Mouse (Mus musculus): ENCODE measurements around the gene Spata9.

DNA sequence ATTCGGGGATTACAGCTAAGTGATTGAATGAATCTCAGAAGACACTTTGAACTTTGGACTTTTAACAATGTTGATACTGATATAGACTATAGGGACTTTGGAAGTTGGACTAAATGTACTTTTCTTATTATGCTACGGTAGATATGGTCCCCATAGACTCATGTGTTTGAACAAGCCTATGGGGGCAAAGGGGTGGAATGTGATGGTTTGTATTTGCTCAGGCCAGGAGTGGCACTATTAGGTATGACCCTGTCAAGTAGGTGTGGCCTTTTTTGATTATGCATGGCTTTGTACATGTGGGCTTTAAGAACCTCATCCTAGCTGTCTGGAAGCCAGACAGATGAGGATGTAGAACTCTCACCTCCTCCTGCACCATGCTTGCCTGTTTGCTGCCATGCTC lies 7.5 kb downstream of the Spata9 start:
- TF ChIP-seq CTCF (IDR thresholded peaks at IDR 0.05; ENCODE audit: low read depth), result no peak
- TF ChIP-seq EP300 (IDR thresholded peaks at IDR 0.05; ENCODE audit: low read depth), result no peak
